Mouse (Mus musculus) T-helper 2 cell (primary cell): ENCODE measurements around the gene Prep.

Source experiments
- in situ Hi-C: fragments of 300-600 bp; cut with MboI, MseI; formaldehyde crosslinking; loops from one replicate; pipeline ENCODE4 v1.15.1; 2025; ENCODE audit warnings: high pct_unique_total_duplicates

Gene Prep

DNA sequence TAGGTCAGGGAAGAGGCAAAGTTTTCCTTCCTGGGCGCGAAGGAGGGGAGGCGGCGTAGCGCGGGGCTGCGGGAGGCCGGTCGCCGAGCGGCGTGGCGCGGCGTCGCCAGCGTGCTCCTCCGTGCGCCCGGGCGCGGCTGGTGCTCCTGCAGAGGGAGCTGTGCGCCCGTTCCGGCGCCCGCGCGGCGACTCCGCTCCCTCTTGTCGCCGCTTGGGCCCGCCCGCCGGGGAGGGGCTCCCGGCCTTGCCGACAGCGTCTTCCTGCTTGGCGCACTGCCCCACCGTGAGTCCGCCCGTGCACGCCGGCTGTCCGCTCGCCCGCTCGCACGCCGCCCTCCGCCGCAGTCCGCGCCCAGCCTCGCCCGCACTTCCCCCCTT is at the start of gene Prep:
Prep (plus strand) TSS at position 273 of the 378 bp plus-strand sequence.
- in situ Hi-C loops, result no loop called here

DNA sequence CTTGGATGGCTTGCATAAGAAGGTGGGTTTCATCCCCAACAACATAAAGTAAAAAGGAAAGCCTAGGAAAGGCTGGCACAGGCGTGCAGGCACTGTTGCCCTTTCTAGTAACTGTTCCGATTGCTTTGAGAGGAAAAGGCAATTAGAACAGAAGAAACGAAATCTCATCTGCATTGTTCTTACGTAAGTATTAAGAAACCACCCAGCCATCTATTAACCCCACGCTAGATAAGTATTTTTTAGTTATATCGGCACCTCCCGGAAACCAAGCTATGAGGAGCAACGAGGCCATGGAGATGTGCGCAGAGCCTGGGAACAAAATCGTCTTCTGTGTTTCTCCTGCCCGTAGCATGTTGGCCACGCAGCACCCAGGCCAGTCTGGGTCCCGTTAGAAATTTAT is 49.7 kb upstream of the Prep start:
- in situ Hi-C loops, result no loop called here

DNA sequence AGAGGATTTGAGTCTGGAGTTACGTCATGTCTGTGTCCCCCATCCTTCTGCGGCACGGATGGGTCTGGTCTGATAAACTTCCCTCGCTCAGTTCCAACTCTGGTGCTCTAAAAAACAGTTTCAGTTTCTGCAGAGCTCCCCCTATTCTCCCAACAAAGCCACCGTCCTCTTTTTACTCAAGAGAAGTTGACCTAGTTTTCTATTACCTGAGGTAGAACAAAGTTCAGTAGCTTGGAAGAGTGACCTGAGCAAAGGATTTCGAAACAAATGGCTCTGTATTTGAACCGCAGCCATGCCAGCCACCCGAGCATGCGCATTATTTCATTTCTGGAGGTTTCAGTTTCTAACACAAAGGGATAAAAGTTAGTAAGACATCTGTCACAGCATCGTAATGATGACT is 49.2 kb upstream of the Prep start:
- in situ Hi-C loops, result no loop called here

DNA sequence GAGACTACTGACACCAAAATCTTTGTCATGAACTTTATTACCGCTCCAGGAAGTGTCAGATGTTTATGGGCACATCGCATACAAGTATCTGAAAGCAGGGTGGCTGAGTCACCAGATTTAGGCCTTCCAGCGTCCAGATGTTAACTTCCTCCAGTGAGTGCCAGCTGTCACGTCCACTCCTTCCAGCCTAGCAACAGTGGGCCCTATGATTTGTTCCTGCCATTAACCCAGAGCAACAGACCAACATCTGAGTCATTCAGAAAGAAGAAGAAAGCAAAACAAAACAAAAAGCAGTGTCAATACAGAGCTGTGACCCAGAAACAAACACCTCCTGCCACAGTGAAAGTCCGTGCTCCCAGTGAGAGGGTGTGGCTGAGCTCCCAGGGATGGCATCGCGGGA is 47.6 kb upstream of the Prep start:
- in situ Hi-C loops, result no loop called here

DNA sequence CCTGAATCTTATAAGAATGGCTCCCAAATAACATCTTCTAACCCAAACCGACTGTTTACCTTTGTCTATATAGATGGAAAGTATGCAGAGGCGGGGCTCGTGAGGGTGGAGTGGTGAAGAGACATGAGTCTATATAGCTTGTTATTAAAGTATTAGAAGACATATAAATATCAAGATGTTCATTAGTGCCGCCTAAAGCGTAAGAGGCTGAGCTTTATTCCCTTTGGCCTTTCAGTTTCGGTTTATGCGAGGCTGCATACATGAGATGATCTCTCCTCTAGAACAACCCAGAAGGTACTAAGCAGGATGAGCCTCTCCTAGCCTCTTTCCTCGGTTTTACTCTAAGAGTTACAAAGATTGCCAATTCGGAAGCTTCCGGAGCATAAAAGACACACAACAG is 47.2 kb upstream of the Prep start:
- in situ Hi-C loops, result no loop called here

DNA sequence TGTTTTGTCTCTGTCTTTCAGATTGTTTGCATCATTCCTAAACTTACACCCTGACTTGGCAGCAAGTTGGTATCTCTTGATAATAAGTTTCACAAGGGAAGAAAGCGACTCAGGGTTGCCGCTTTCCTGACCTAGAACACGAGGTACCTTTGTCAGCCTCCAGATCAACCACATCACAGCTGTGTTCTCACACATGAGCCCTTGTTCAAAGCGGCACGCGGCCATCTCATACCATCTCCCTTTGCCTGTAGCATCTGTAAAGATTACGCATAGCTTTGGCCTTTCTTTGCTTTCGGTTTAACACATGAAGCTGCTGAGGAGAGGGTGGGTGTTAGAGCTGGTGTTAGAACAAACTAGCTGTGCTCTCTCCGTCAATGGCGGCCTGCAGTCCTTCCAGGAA is 46.7 kb upstream of the Prep start:
- in situ Hi-C loops, result no loop called here

DNA sequence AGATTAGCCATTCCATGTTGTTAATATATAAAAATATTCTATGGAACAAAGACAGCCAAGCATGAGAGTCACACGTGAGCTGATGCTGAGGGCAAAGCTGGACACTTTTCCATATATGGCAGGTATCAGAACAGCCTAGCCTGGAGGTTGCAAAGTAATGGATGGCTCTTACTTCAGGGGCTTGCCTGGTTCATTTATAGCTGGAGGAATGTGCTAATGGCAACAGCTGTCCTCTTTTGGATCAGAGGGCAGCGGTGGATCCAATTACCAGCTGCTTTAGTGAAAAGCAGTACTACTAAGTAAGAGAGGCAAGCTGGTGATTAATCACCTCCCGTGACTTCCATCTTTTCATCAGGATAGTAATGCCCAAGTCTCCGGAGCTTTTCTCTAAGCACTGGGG is 41.8 kb upstream of the Prep start:
- in situ Hi-C loops, result no loop called here

DNA sequence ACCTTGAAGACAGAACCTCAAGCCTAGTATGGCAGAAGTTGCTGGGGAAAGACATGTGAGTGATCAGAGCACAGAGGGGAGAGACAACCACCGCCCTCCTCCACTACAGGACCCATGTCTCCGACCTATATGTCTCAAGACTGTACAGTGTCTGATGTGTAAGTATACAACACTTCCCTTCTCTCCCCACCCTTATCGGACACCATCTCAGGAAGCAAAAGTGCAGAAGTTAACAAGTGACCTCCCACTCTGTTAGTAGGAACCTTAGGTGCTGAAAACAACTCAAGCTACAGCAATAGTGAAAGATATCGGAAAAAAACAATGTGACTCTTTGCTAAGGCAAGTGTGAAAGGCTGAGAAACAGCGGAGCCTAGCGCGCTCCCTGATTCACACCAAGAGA is 40.1 kb upstream of the Prep start:
- in situ Hi-C loops, result no loop called here

DNA sequence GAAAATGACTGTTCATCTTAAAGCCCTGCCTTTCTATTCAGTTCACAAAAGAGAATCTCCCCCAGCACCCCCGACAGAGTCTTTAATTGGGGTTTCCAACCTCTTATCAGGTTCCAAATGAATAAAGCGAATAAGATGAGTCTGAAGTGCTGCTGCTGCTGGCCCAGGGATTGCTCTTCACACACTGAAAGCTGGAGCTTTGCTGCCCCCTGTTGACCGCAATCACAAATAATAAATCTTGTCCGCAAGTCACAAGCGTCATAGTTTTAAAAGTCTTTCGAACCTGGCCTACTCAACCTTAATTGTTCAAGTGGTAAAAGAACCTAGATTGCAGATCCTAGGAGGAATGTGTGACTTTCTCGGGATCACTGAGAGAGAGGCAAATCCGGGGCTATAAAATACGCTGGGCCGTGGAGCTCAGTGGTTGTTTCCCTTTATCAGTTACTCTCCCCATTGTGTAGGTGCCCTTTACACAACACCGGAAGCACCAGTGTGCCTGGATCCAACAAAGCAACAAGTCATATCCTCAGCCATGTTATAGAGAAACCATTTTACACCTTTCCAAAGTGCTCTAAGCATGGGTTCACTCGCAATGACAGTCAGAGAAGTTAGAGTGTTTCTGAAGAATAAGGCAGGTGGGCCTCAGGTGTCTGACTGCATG is 21.6 kb upstream of the Prep start:
- in situ Hi-C loops, result loop anchor here (10.0 kb wide), 1 partner anchor 581 kb away; no protein-coding TSS in a partner anchor

DNA sequence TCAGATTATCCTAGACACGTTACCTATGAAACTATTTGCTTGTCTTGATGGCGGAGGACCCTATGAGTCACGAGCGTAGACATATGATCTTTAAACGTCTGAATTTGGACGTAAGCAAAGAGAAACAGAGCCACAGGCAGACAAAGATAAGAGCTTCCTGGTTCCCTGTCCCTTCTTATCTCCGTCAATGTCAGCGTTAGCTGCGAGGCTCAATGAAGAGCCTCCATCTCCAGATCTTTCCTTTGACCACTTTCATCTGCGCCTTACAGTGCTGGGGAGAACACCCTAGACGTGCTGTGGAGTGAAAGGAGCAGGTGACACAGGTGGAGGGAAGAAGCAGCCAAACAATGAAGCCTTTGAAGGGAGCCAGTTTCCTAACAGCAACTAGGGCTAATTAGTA is 18.8 kb upstream of the Prep start:
- in situ Hi-C loops, result loop anchor here (10.0 kb wide), 1 partner anchor 583 kb away; no protein-coding TSS in a partner anchor

DNA sequence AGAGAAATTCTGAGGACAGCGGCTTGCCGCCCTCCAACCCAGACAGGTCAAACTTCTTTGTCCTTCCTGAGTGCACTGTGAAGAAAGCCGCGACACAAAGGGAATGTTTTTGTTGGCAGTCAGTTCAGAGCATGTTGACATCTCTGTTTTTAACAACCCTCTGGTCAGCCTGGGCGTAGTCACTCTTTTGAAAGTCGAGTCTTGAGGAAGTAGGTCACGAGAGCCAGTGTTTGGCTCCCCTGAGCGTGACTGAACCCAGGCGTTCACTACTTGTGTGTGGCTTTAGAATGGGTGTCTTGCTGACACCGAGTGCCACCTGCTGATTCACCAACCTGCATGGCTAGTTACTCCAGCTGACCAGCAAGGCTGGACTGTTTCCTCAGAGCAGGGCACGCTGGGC is 18.4 kb upstream of the Prep start:
- in situ Hi-C loops, result loop anchor here (10.0 kb wide), 1 partner anchor 584 kb away; no protein-coding TSS in a partner anchor

DNA sequence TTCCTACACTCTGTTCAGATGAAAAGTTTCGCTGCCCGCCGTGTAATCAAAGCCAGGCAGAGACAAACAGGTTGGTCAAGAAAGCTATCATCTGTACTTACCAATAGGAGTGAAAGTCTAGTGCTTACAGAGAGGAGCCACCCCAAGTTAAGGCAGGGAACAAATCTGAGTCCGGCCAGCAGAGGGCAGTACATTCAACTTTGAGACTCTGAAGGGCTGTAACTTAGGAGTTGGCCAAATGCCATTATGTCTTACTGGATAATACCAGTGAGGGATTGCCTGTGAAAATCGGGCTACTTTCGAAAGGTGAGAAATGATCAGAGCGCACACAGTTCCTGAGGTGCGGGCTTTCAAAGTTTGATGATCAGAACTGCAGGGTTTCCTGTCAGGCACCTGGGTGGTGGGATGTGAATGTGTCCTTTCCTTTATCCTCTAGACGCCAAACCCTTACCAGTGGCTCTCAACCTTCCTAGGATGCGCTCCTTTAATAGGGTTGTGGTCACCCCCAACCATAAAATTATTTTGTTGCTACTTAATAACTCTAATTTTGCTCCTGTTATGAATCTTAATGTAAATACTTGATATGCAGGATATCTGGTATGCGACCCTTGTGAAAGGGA is 15.8 kb upstream of the Prep start:
- in situ Hi-C loops, result loop anchor here (5.0 kb wide), 1 partner anchor 316 kb away; no protein-coding TSS in a partner anchor

DNA sequence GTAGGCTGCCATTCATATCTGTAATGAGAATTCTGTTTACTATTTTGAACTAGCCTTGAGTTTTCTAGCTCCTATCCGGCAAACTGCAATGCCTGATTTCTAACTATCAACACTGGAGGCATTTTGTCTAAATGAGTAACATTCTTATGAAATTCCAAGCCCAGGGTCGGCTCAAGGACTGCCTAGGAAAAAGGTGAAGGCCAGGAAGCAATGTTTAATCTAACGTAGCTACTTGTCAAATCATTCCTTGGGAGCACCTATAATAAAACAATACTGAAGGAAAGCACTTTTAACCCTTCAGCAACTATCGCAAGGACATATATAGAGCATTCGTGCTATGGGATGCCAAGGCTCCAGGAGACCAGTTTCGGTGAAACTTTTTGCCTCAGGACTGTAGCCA is 8.6 kb upstream of the Prep start:
- in situ Hi-C loops, result no loop called here

DNA sequence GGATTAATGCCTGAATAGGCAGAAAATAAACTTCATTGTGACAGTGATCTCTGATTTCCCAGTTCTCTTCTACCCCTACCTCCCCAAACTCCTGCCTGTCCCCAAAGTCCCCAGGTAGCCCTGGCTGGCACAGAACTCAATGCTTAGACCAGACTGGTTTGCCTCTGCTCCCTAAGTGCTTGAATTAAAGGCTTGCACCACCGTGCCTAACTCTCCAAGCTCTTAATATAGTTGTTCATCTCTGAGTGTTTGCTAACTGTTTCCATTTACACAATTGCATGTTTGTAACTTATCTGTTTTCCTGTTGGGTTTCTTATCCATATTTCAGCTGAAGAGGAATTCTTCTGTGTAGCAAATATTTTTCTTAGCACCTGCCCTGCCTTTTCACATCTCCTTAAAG is 6.2 kb upstream of the Prep start:
- in situ Hi-C loops, result no loop called here

DNA sequence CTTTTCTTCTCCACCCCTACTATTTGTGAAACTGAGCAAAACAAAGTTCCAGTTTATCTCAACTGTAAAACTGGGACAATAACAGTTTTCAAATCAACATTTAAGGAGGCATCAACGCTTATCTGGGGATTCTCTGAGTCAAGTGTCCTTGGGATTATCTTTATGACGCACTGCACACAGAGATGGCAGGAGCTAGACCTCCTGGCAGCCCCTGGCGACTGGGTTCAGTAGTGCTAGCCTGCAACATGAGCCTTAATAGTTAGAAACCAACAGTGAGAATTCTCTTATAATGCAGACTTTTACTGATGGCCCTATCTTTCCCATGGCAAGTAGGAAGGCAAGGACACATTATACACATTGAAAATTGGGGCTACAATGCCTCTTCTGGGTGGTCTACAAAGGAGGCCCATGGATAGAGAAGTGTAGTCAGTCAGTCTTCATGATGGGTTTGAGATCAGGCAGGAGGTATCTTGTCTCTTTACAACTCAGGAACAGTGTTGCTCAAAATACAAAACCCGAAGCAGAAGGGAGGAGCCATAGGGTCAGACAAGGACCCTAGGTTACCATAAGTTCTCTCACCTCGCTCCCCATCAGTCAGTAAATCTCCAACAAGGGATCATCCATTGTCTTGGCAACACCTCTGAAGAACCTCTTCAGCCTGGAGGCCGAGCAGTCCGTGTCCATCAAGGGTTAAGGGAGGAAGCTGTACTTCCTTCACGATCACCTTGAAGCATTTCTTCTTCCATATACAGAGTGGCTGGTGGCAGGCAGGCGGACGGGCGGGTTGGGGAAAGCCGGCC is 672 bp upstream of the Prep start:
- in situ Hi-C loops, result no loop called here

DNA sequence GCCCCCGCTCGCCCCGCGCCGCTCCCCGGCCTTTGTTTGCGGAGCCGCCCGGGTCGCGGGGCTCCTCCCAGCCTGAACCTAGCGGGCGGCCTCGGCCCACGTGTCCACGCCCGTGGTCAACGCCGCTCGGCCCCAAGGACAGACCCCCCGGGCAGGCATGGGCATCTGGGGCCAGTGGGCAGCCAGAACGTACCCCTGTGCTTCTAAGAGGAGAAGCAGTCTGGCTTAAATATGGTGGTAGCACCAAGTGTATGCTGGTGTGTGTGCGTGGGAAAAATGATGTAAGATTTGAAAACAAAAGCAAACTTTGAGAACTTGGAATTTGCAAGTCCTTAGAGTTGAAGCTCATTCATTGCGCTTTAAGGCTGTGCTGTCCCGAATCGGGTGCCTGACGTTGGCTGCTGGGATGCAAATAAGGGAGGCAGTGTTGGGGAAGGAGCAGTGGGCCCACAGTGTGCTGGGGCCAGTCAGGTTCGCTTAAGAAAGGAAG is 478 bp downstream of the Prep start:
- in situ Hi-C loops, result no loop called here

DNA sequence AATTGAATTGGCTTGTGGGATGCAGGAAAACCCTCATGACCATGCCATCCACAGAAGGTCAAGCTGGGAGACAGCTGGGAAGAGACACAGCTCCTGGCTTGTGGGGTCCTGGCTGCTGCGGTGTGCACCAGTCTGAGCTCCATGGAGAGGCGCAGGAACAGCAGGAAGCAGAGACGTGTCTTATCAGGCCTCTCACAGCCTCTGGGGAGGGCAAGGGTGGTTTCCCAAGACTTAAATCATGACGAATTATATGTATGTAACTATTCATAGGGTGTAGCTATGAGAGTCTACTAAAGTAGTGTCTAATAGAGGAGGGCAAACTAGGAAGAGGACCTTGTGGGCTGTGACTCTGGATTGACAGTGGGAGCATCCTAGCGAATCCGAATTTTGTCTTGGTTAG is 2.6 kb downstream of the Prep start:
- in situ Hi-C loops, result no loop called here

DNA sequence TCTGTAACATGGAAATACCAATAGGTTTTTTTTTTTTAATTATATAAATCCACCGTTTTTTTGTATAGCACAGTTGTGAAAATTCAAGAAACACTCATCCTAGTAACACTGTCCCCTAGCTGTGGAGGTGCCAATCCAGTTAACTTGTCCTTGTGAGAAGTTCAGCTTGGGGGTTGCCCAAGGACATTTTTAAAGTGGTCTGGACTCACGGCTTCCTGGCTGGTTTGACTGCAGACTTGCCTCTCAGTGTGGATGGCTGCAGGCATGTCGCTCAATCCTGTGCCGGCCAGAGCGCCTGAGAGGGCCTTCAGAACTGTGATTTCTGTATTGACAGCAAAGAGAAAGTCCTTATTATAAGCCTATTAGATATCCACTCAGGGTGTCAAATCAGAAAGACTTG is 3.4 kb downstream of the Prep start:
- in situ Hi-C loops, result no loop called here

DNA sequence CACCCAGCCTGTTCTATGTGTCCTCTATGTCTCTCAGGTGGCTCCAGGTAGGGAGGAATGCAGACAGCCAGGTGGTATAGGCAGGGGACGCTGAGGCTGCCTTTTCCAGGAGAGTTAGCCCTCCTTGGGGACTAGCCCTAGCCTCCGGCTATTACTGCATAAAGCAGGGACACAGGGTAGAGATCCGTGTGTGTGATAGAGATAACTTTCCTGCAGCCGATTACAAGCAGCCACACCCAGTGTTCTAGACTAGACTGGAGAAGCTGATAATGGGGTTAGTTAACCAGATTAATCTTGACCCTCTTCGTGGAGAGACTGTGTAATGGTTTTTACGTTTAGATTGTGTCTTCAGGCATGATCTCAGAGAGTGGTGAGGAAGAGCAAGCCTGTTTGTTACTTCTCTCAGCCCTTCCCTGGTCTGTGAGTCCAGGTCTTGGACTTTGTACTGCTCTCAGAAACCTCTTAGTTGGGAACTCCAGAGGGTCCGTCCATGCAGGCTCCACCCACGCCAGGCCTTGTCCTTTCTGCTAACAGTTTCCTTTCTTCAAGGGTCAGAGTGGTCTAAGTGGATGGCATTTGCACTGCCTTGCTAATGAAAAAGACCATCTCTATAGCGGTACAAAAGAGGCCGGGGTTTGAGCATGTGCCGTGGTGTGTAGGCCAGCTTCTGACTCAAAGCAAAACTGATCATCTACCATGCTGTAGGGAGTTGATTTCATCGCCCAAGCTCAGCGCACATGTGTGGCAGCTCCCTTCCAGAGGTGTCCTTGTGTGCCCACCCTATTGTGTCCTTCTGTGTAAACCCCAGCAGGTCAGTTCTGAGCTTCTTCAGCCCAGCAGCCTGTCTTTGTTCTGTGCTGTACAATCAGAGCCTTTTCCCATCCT is 4.2 kb downstream of the Prep start:
- in situ Hi-C loops, result no loop called here

DNA sequence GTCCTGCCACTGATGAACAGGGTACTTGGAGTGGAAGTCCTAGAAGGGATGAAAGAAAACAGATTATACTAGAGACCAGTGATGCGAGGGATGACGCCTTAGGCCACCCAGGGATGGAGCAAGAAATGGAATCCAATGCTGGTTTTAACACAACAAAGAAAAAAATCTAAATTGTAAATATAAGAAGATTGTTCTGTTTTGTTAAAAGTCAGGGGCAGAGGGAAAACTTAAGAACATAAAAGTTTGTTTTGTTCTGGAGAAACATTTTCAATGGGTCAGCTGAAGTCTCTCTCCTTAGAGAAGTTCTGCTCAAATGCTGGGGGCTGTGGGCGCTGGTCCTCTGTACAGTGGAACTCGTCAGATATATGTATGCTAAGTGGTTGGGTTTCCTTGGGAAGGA is 5.3 kb downstream of the Prep start:
- in situ Hi-C loops, result no loop called here

DNA sequence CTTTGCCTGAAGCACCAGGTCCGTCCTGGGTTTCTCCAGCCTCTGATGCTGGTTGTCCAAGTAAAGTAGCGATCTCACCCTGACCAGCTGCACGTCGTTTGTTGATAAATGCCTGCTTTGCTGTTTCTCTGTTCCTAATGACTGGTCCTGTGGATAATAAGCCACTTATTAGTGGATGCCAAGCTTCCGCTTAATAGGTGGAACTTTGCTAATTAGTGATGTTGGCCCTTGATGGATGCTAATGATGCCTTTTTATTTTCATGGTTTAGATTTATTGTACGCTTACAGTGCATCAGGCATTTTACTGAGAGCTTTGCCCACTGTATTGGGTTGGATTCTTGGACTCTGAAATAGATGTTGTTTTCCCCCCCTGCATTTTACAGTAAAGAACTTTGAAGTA is 7.5 kb downstream of the Prep start:
- in situ Hi-C loops, result no loop called here
